Mouse (Mus musculus) embryonic fibroblast, embryonic 13.5 days (primary cell): ENCODE data around the gene Cacna1s.

Experiments
- CTCF ChIP-seq: IDR thresholded peaks from 2 replicates; pipeline ENCODE4 v1.5.1; 2011; ENCODE audit warnings: mild to moderate bottlenecking, control low read depth, low read length, moderate library complexity, borderline replicate concordance; ENCODE audit not compliant: insufficient read depth
- POLR2A ChIP-seq: IDR thresholded peaks from 2 replicates; pipeline ENCODE4 v1.6.1; 2011; ENCODE audit warnings: low read depth, mild to moderate bottlenecking, control low read depth, low read length, moderate library complexity

GRCm38 (mm10) chr1:136058594-136058993, 6.0 kb downstream of the Cacna1s start:
- TF ChIP-seq CTCF (no peak), POLR2A (no peak)
